Mouse (Mus musculus) brain, embryonic 14.5 days (tissue): ENCODE data around the gene Pik3c2a. TPM values are rescaled to one million over a fixed set of nuclear protein-coding genes. Genes with fewer than 3 reads are reported as not detected.

ENCODE experiments used
- DNase-seq: peaks from one replicate; pipeline ENCODE4 v3.0.0-alpha.2; 2011; ENCODE audit warnings: low read depth
- CTCF ChIP-seq: fragments of 200-500 bp; IDR thresholded peaks from 2 replicates; pipeline ENCODE4 v1.5.1; 2012; ENCODE audit warnings: inconsistent platforms, mild to moderate bottlenecking, moderate library complexity, borderline replicate concordance; ENCODE audit not compliant: insufficient read depth, insufficient read length; ENCODE audit errors: extremely low read depth
- POLR2A ChIP-seq: fragments of 200-500 bp; IDR thresholded peaks from 2 replicates; pipeline ENCODE4 v1.6.1; 2012; ENCODE audit warnings: mild to moderate bottlenecking, inconsistent platforms, borderline replicate concordance; ENCODE audit not compliant: poor library complexity, insufficient read depth, insufficient read length, severe bottlenecking; ENCODE audit errors: extremely low read depth
- polyA plus RNA-seq: library from polyadenylated mRNA; depleted of rRNA; stranded (reverse); fragments of >200 nt; gene quantifications from 2 replicates; pipeline ENCODE4 v1.2.3, GENCODE M21; 2012

Gene Pik3c2a
- polyA plus RNA-seq, 1 experiment: 18.5 TPM

- TF ChIP-seq POLR2A (no peak), CTCF (peak; percentile 52; the same call in 1 of the 2 replicates)
- DNase-seq: peak; percentile 58
Observed at GRCm38 (mm10) chr7:116336226-116336625, 107.0 kb downstream of the Pik3c2a start.

- no peak for TF ChIP-seq POLR2A
- TF ChIP-seq CTCF: no peak
- DNase-seq: no peak
Observed at GRCm38 (mm10) chr7:116335133-116335532, 108.1 kb downstream of the Pik3c2a start.

- TF ChIP-seq CTCF (no peak), POLR2A (no peak)
- no peak for DNase-seq
Observed at GRCm38 (mm10) chr7:116334669-116335038, 108.6 kb downstream of the Pik3c2a start.

DNA sequence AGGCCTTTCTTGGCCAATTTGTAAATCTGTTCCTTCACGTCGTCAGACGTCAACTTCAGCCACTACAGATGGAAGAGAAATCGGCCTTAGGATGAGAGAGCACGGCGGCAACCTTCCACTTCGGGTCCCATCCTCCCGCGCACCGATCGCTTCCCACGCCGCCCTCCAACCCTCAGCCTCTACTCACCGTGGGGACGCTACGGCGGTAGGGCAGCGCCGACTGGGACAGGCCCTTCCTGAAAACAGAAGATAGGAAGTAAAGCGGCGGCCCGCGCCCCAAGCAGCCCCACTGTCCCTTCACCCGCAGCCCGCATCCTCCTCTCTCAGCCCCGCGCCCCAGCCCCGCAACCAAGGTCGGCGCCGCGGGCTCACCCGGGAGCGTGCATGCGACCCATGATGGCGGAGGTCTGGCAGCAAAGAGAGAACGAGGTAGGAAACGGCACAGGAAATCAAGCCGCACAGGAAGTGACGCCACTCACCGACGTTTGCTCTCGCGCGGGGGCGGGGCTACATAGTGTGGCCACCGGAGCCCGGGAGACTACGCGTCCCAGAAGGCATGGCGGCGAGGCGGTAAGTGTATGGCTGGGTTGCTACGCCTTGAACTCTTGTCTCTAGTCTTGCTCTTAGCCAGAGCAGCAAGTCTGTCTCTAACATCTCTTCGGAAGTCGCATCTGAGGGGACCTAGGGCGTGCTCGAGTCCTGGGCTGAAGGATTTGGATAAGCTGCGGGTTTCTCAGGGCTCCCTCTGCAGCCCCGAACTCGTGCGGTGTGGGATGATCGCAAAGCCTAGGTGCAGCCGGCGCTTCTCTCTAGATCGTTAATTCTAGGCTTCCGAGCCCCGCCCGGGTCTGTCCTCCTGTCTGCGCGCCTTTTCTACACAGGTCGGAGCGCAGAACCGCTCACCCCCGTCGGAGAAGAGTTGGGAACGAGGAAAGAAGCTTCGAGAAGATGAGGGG lies 109.3 kb downstream of the Pik3c2a start, which contains the start of gene Rps13:
Gene Rps13 (minus strand): TSS at position 483 of the 956 bp plus-strand sequence.
- peak; percentile 71 for TF ChIP-seq POLR2A
- TF ChIP-seq CTCF: no peak
- DNase-seq: peak; percentile 98

DNA sequence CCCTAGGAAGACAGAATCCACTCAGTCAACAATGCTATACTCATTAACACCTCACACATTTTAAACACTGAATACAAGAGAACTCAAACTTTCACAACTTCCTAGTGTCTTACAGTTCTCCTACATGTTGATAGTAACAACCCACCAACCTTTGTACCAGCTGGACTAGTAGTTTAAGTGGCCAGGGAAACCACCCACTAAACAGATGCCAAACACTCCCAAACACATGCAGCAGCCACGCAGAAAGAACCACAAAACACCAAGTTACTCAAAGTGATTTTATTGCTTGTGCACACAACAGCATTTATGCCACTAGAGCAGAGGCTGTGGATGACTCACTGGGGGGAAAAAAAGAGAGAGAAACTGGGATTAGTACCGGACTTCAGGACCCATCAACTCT lies 112.0 kb downstream of the Pik3c2a start:
- no peak for TF ChIP-seq CTCF
- no peak for TF ChIP-seq POLR2A
- no peak for DNase-seq

- no peak for DNase-seq
- TF ChIP-seq CTCF (no peak), POLR2A (no peak)
Observed at GRCm38 (mm10) chr7:116329858-116330257, 113.4 kb downstream of the Pik3c2a start.

- no peak for DNase-seq
- TF ChIP-seq POLR2A: no peak
- TF ChIP-seq CTCF: no peak
Observed at GRCm38 (mm10) chr7:116328777-116329176, 114.5 kb downstream of the Pik3c2a start.

GRCm38 (mm10) chr7:116327901-116328300 lies 115.3 kb downstream of the Pik3c2a start:
- no peak for DNase-seq
- TF ChIP-seq CTCF: no peak
- no peak for TF ChIP-seq POLR2A

DNA sequence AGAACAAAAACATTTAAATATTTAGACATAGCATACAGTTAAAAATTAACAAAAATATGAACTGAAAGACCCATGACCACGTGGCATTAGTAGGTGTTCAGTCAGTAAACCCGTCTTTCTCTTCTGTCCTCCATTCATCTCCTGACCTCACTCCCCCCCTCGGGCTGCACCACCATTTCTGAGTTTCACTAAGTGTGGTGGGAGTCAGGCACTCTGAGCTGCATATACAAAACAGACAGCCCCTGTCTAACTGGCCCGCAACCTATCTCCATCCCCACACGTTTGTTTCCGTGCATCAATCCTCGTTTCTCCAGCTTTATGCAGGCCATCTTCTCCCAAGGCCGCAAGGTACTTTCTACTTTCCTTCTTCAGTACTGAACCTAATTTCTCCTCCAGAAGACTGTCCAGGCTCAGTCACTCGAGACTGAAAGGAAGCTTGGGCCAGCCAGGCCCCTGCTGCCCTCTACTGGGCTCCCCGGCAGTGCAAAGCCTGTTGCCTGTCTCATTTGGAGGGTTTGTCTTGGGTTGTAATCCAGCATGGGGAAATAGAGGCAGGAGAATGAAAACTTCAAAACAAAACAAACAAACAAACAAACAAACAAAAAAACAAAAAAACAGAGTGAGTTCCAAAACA lies 119.8 kb downstream of the Pik3c2a start:
- DNase-seq: peak; percentile 85
- no peak for TF ChIP-seq POLR2A
- TF ChIP-seq CTCF: peak; percentile 93

DNA sequence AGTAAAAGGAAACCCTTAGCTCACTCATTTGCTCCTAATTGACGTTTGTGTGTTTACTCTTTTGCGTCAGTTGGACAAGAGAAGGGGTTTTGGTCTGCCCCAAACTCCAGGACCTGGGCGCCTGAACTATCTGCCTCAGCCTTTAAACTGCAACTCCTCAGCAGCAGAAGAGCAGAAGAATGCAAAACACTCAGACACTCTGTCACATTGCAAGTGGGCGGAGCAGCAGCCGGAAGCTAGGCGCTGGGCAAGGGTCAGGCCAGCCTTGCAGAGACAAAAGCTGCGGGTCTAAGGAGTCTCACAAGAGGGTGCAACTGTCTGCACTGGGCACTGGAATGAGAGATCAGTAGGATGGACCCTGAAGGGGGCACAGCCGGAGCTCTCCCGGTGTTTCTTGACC lies 133.8 kb downstream of the Pik3c2a start:
- no peak for DNase-seq

GRCm38 (mm10) chr7:116308632-116308991 lies 134.6 kb downstream of the Pik3c2a start:
- DNase-seq: peak; percentile 31
- TF ChIP-seq CTCF (no peak), POLR2A (no peak)

More for the DNA sequence above, 133.8 kb downstream of the Pik3c2a start:
- TF ChIP-seq CTCF (no peak), POLR2A (no peak)
